Mouse (Mus musculus): ENCODE results near the gene Ncs1. TPM values are rescaled to one million over a fixed set of nuclear protein-coding genes. Genes with fewer than 3 reads are reported as not detected.

The Ncs1 gene
- polyA plus RNA-seq, 1 experiment, result 0.75 TPM

DNA sequence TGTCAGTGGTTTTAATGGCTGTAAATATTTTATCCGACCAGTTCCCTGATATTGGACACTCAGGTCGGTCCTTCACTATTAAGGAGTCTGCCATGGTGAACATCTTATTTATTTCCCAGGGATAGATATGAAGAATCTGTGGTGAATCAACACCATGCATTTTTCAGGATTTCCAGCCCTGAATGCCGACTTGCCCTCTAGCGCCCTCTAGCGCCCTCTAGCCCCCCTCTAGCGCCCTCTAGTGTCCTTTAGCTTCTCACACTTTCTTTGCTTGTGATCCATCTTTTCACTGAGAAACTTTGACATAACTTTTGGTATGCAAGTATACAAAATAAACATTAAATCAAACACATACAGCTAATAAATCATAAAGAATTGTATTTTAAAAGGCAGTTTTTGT, 45.8 kb downstream of the Ncs1 start:
- Histone ChIP-seq H3K27me3 (ENCODE audit: control insufficient read depth, insufficient read depth, low read length) (no peaks in the 10 kb centered on the region), H3K36me3 (ENCODE audit: control insufficient read depth, insufficient read depth, low read length) (no peaks in the 10 kb centered on the region), H3K4me3 (ENCODE audit: low read depth, low read length) (no peak overlapping the region), H3K4me1 (ENCODE audit: control insufficient read depth, insufficient read depth, insufficient read length, low read length) (no peaks in the 10 kb centered on the region), H3K27ac (ENCODE audit: insufficient read depth, low read depth, low read length) (no peak overlapping the region)
- WGBS, result 10% methylated on average over 6 of the region's 6 CpGs
- TF ChIP-seq POLR2A (IDR thresholded peaks at IDR 0.05; ENCODE audit: low read depth, low read length) (no peak), CTCF (IDR thresholded peaks at IDR 0.05; ENCODE audit: extremely low read depth, insufficient read length, insufficient replicate concordance, low read depth, low read length) (peak; percentile 100)

DNA sequence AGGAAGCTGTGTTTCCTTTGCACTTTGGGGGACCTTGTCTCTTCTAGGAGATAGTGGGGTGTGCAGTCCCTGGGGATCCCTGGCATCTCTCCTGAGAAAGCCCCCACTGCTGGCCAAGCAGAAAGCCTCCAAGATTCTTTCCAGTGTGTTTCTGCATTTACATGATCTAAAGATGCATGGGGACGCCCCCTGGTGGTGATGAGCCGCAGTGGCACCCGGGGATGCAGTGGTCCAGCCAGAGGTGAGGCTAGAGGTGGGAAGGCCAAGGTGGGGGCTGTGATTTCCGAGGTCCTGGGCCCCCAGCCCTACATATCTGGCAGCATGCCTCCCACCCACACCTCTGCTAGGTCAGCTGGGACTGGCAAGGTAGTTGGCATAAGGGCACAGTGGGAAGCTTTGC, 49.4 kb downstream of the Ncs1 start:
- TF ChIP-seq CTCF (IDR thresholded peaks at IDR 0.05; ENCODE audit: extremely low read depth, insufficient read length, insufficient replicate concordance, low read depth, low read length), result peak; percentile 83
- TF ChIP-seq POLR2A (IDR thresholded peaks at IDR 0.05; ENCODE audit: low read depth, low read length), result no peak
- 1% methylated on average over 4 of the region's 4 CpGs for WGBS

GRCm38 (mm10) chr2:31296395-31296794, 50.8 kb downstream of the Ncs1 start:
- WGBS, result 81% methylated on average over 6 of the region's 6 CpGs
- no peaks in the 10 kb centered on the region for H3K27me3 ChIP-seq (ENCODE audit: control insufficient read depth, insufficient read depth, low read length)
- H3K36me3 ChIP-seq (ENCODE audit: control insufficient read depth, insufficient read depth, low read length), result no peaks in the 10 kb centered on the region
- TF ChIP-seq POLR2A (IDR thresholded peaks at IDR 0.05; ENCODE audit: low read depth, low read length) (no peak), CTCF (IDR thresholded peaks at IDR 0.05; ENCODE audit: extremely low read depth, insufficient read length, insufficient replicate concordance, low read depth, low read length) (no peak)
- no peak overlapping the region for H3K27ac ChIP-seq (ENCODE audit: insufficient read depth, low read depth, low read length)
- H3K4me3 ChIP-seq (ENCODE audit: low read depth, low read length), result no peak overlapping the region
- no peaks in the 10 kb centered on the region; the same call in 1 of the 2 replicates for H3K4me1 ChIP-seq (ENCODE audit: control insufficient read depth, insufficient read depth, insufficient read length, low read length)

More for the DNA sequence above, 49.4 kb downstream of the Ncs1 start:
- H3K4me1 ChIP-seq (ENCODE audit: control insufficient read depth, insufficient read depth, insufficient read length, low read length), result no peaks in the 10 kb centered on the region; the same call in 1 of the 2 replicates
- H3K27me3 ChIP-seq (ENCODE audit: control insufficient read depth, insufficient read depth, low read length), result no peaks in the 10 kb centered on the region
- no peak overlapping the region for H3K4me3 ChIP-seq (ENCODE audit: low read depth, low read length)
- no peaks in the 10 kb centered on the region for H3K36me3 ChIP-seq (ENCODE audit: control insufficient read depth, insufficient read depth, low read length)
- no peak overlapping the region for H3K27ac ChIP-seq (ENCODE audit: insufficient read depth, low read depth, low read length)

- Histone ChIP-seq H3K4me1 (ENCODE audit: control insufficient read depth, insufficient read depth, insufficient read length, low read length) (no peaks in the 10 kb centered on the region; the same call in 1 of the 2 replicates), H3K27me3 (ENCODE audit: control insufficient read depth, insufficient read depth, low read length) (no peaks in the 10 kb centered on the region), H3K4me3 (ENCODE audit: low read depth, low read length) (peak overlapping the region; percentile 64), H3K36me3 (ENCODE audit: control insufficient read depth, insufficient read depth, low read length) (no peaks in the 10 kb centered on the region), H3K27ac (ENCODE audit: insufficient read depth, low read depth, low read length) (peak overlapping the region; percentile 13; the same call in 1 of the 2 replicates)
- WGBS, result 6% methylated on average over 17 of the region's 17 CpGs
- TF ChIP-seq POLR2A (IDR thresholded peaks at IDR 0.05; ENCODE audit: low read depth, low read length) (no peak), CTCF (IDR thresholded peaks at IDR 0.05; ENCODE audit: extremely low read depth, insufficient read length, insufficient replicate concordance, low read depth, low read length) (no peak)
These were observed 52.1 kb downstream of the Ncs1 start for GRCm38 (mm10) chr2:31297602-31298268.

DNA sequence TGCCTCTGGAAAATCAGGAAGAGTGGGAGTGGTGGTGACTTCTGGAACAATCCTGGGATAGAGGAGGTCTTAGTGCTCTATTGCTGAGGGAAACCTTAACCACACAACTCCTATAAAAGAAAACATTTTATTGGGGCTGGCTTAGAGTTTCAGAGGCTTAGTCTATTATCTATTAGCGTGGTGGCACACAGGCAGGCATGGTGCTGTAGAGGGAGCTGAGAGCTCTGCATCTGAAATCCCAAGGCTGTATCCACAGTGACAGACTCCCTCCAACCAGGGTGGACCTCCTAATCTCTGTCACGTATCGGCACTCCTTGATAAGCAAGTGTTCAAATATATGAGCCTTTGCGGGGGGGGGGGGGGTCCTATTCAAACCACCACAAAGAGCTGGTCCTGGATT, 53.2 kb downstream of the Ncs1 start:
- Histone ChIP-seq H3K27me3 (ENCODE audit: control insufficient read depth, insufficient read depth, low read length) (no peaks in the 10 kb centered on the region), H3K4me3 (ENCODE audit: low read depth, low read length) (no peak overlapping the region), H3K4me1 (ENCODE audit: control insufficient read depth, insufficient read depth, insufficient read length, low read length) (no peaks in the 10 kb centered on the region; the same call in 1 of the 2 replicates), H3K36me3 (ENCODE audit: control insufficient read depth, insufficient read depth, low read length) (no peaks in the 10 kb centered on the region), H3K27ac (ENCODE audit: insufficient read depth, low read depth, low read length) (no peak overlapping the region)
- WGBS, result 27% methylated on average over 4 of the region's 4 CpGs
- TF ChIP-seq POLR2A (IDR thresholded peaks at IDR 0.05; ENCODE audit: low read depth, low read length), result no peak
- TF ChIP-seq CTCF (IDR thresholded peaks at IDR 0.05; ENCODE audit: extremely low read depth, insufficient read length, insufficient replicate concordance, low read depth, low read length), result no peak

- H3K27ac ChIP-seq (ENCODE audit: insufficient read depth, low read depth, low read length), result no peak overlapping the region
- 21% methylated on average over 4 of the region's 4 CpGs for WGBS
- no peaks in the 10 kb centered on the region for H3K27me3 ChIP-seq (ENCODE audit: control insufficient read depth, insufficient read depth, low read length)
- no peak for TF ChIP-seq POLR2A (IDR thresholded peaks at IDR 0.05; ENCODE audit: low read depth, low read length)
- peak; percentile 44; the same call in 1 of the 2 replicates for TF ChIP-seq CTCF (IDR thresholded peaks at IDR 0.05; ENCODE audit: extremely low read depth, insufficient read length, insufficient replicate concordance, low read depth, low read length)
- no peaks in the 10 kb centered on the region; the same call in 1 of the 2 replicates for H3K4me1 ChIP-seq (ENCODE audit: control insufficient read depth, insufficient read depth, insufficient read length, low read length)
- H3K36me3 ChIP-seq (ENCODE audit: control insufficient read depth, insufficient read depth, low read length), result no peaks in the 10 kb centered on the region
- H3K4me3 ChIP-seq (ENCODE audit: low read depth, low read length), result no peak overlapping the region
These were observed 53.6 kb downstream of the Ncs1 start for GRCm38 (mm10) chr2:31299266-31299665.

DNA sequence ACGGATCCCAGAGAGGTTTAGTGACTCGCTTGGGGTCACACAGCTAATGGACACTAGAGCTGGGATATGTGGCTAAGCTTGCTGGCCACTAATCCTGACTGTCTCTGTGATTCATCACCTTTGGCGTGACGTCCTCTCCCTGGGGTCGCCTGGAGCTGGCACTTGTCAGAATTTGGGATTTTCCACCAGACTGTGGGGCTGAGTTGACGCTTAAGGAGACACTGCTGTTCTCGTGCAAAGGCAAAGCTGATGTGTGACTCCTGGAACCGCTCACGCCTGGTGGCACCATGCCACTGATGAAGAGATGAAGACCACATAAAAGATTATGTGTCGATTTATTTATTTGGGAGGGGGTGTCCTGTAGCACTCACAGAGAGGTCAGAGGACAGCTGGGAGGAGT, 54.4 kb downstream of the Ncs1 start:
- H3K36me3 ChIP-seq (ENCODE audit: control insufficient read depth, insufficient read depth, low read length), result no peaks in the 10 kb centered on the region
- TF ChIP-seq CTCF (IDR thresholded peaks at IDR 0.05; ENCODE audit: extremely low read depth, insufficient read length, insufficient replicate concordance, low read depth, low read length) (no peak), POLR2A (IDR thresholded peaks at IDR 0.05; ENCODE audit: low read depth, low read length) (no peak)
- no peak overlapping the region for H3K27ac ChIP-seq (ENCODE audit: insufficient read depth, low read depth, low read length)
- no peaks in the 10 kb centered on the region; the same call in 1 of the 2 replicates for H3K4me1 ChIP-seq (ENCODE audit: control insufficient read depth, insufficient read depth, insufficient read length, low read length)
- WGBS, result 74% methylated on average over 10 of the region's 10 CpGs
- H3K4me3 ChIP-seq (ENCODE audit: low read depth, low read length), result no peak overlapping the region
- H3K27me3 ChIP-seq (ENCODE audit: control insufficient read depth, insufficient read depth, low read length), result no peaks in the 10 kb centered on the region
